Mouse (Mus musculus): ENCODE measurements around the gene 2410131K14Rik. TPM values are rescaled to one million over a fixed set of nuclear protein-coding genes. Genes with fewer than 3 reads are reported as not detected.
A peak's percentile ranks its signal among the peaks of the same experiment; 100 is the strongest.

Gene 2410131K14Rik
- total and polyA plus RNA-seq, 3 experiments, result 8.3 to 10.7 (median 9.5) TPM

DNA sequence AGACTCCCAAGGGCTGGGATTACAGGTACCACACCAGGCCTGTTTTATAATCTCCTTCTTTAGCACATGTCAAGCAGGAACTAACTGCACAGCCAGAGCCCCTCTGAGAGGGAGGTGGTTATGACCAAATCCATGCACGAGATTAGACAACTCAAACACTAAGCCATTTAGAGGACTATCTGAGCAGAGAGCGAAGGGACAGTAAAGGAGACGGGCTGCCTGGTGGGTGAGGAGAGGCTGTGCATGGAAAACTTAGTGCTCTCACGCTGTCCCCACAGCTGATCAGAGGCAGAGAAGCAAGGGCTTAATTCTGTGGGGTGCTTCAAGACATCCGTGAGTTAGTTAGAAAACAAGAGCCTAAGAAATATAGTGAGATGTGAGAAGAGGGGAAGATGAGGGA, 31.0 kb upstream of the 2410131K14Rik start:
- Histone ChIP-seq H3K27me3 (ENCODE audit: control insufficient read depth, insufficient read depth, low read length) (no peaks in the 10 kb centered on the region), H3K79me2 (replicated peaks; ENCODE audit: control insufficient read depth, insufficient read depth, low read length) (no peaks in the 10 kb centered on the region), H3K27ac (peak overlapping the region; percentile 45; the same call in 1 of the 2 replicates), H3K9ac (ENCODE audit: low read depth, low read length) (no peak overlapping the region), H3K4me3 (no peak overlapping the region; the same call in 1 of the 2 replicates), H3K4me1 (ENCODE audit: control insufficient read depth, insufficient read depth, low read length) (no peaks in the 10 kb centered on the region), H3K36me3 (ENCODE audit: control insufficient read depth, insufficient read depth, low read length) (no peaks in the 10 kb centered on the region)
- 36% methylated on average over 5 of the region's 5 CpGs for whole genome bisulfite sequencing
- TF ChIP-seq POLR2A (IDR thresholded peaks at IDR 0.05; ENCODE audit: insufficient read depth, low read depth, low read length), result no peak
- TF ChIP-seq CTCF (IDR thresholded peaks at IDR 0.05), result no peak
- no peak for TF ChIP-seq EP300 (IDR thresholded peaks at IDR 0.05; ENCODE audit: insufficient read depth, low read depth, low read length)
- no peak for DNase-seq
- intact Hi-C loops (cut with DNase I), result no loop called here

DNA sequence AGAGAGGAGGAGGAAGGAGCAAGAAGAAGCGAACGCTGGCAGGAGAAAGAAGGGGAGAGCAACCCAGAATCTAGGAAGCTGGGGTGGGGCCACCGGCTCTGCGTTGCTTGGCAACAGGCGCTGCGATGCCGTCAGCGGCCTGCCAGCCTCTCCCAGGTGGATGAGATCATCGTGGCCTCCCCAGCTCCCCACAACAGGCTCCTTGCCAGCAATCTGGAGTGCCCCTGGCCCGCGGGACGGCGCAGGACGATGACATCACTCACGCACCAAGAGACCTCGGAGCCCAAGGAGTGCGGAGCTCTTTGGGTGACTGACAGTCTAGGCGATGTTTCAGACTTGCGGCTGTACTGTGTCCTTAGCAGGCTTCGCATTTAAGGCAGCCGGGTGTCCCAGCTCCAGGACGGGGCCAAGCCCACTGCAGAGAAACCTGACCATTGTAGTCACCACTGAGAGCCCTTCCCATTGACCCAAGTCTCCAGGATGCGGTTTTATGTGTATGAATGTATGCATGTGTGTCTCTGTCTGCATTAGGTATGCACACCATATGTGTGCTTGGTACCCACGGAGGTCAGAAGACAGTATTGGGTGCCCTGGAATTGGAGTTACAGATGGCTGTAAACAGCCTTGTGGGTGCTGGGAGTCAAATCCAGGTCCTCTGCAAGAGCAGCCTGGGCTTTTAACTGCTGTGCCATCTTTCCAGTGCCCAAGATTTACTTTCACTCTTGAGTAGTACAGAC, 30.4 kb upstream of the 2410131K14Rik start:
- peak overlapping the region; percentile 15; the same call in 1 of the 2 replicates for H3K27ac ChIP-seq
- WGBS, result 7% methylated on average over 24 of the region's 24 CpGs
- TF ChIP-seq POLR2A (IDR thresholded peaks at IDR 0.05; ENCODE audit: insufficient read depth, low read depth, low read length) (no peak), CTCF (IDR thresholded peaks at IDR 0.05) (no peak), EP300 (IDR thresholded peaks at IDR 0.05; ENCODE audit: insufficient read depth, low read depth, low read length) (no peak)
- H3K4me1 ChIP-seq (ENCODE audit: control insufficient read depth, insufficient read depth, low read length), result no peaks in the 10 kb centered on the region
- no peaks in the 10 kb centered on the region for H3K36me3 ChIP-seq (ENCODE audit: control insufficient read depth, insufficient read depth, low read length)
- peak overlapping the region; percentile 23; the same call in 1 of the 2 replicates for H3K4me3 ChIP-seq
- no peak overlapping the region for H3K9ac ChIP-seq (ENCODE audit: low read depth, low read length)
- intact Hi-C loops (cut with DNase I), result no loop called here
- peak; percentile 73 to 81 for DNase-seq
- H3K79me2 ChIP-seq (replicated peaks; ENCODE audit: control insufficient read depth, insufficient read depth, low read length), result no peaks in the 10 kb centered on the region
- H3K27me3 ChIP-seq (ENCODE audit: control insufficient read depth, insufficient read depth, low read length), result no peaks in the 10 kb centered on the region

DNA sequence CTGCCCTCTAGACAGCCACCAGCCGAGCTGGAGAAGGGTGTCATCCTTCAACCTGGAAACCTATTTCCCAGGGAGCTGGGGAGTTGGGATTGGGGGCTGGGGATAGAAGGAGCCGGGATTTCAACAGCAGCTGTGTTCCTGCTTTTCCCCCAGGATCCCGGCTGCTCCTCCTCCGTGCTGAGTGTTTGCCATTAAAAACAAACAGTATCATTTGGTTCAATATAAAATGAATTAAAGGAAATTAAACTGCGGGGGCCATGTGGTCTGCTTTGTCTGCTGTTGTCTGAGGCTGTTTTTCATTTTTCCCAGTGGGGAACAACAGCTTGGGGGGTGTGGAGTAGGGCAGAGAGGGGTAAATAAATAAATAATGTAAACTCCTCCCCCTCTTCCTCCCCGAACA, 27.6 kb upstream of the 2410131K14Rik start:
- H3K79me2 ChIP-seq (replicated peaks; ENCODE audit: control insufficient read depth, insufficient read depth, low read length), result no peaks in the 10 kb centered on the region
- H3K4me1 ChIP-seq (ENCODE audit: control insufficient read depth, insufficient read depth, low read length), result no peaks in the 10 kb centered on the region
- WGBS, result 44% methylated on average over 6 of the region's 6 CpGs
- TF ChIP-seq POLR2A (IDR thresholded peaks at IDR 0.05; ENCODE audit: insufficient read depth, low read depth, low read length), result no peak
- no peak overlapping the region for H3K9ac ChIP-seq (ENCODE audit: low read depth, low read length)
- H3K27me3 ChIP-seq (ENCODE audit: control insufficient read depth, insufficient read depth, low read length), result no peaks in the 10 kb centered on the region
- no peaks in the 10 kb centered on the region for H3K36me3 ChIP-seq (ENCODE audit: control insufficient read depth, insufficient read depth, low read length)
- no peak overlapping the region for H3K4me3 ChIP-seq
- DNase-seq, result peak; percentile 47 to 54
- peak overlapping the region; percentile 45 for H3K27ac ChIP-seq
- intact Hi-C loops (cut with DNase I), result no loop called here

DNA sequence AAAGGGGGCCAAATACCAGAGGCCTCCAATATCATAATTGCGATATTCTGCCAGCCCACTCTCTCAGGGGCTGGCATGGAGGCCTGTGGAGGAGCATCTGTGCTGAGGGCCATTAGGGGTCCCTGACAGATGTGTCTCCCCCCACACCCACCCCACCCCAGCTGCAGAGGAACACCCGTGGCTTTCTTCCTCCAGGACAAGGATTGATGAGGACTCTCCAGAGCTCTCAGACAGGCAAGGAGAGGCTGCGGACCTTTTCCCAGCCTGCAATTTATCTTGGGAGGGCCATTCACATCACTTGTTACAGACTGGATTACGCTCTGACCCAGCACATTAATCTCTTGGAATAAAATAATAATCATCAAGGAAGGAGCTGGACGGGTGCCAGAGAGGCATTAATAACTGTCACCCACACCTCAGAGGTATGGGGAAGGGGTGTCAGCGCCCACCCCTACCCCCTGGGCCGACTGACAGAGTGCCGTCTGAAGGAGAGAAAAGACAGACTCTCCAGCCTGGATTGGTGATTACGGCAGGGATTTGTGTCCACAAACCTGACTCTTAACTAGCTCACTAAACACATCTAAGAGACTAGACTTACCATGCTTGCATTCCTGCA, 21.8 kb upstream of the 2410131K14Rik start:
- no peak overlapping the region for H3K9ac ChIP-seq (ENCODE audit: low read depth, low read length)
- no peaks in the 10 kb centered on the region for H3K4me1 ChIP-seq (ENCODE audit: control insufficient read depth, insufficient read depth, low read length)
- H3K27ac ChIP-seq, result no peak overlapping the region
- DNase-seq, result no peak
- no peaks in the 10 kb centered on the region for H3K79me2 ChIP-seq (replicated peaks; ENCODE audit: control insufficient read depth, insufficient read depth, low read length)
- TF ChIP-seq POLR2A (IDR thresholded peaks at IDR 0.05; ENCODE audit: insufficient read depth, low read depth, low read length) (no peak), CTCF (IDR thresholded peaks at IDR 0.05) (no peak), EP300 (IDR thresholded peaks at IDR 0.05; ENCODE audit: insufficient read depth, low read depth, low read length) (no peak)
- WGBS, result 73% methylated on average over 9 of the region's 9 CpGs
- no peak overlapping the region for H3K4me3 ChIP-seq
- no peaks in the 10 kb centered on the region for H3K27me3 ChIP-seq (ENCODE audit: control insufficient read depth, insufficient read depth, low read length)
- no peaks in the 10 kb centered on the region for H3K36me3 ChIP-seq (ENCODE audit: control insufficient read depth, insufficient read depth, low read length)
- intact Hi-C loops (cut with DNase I), result no loop called here

DNA sequence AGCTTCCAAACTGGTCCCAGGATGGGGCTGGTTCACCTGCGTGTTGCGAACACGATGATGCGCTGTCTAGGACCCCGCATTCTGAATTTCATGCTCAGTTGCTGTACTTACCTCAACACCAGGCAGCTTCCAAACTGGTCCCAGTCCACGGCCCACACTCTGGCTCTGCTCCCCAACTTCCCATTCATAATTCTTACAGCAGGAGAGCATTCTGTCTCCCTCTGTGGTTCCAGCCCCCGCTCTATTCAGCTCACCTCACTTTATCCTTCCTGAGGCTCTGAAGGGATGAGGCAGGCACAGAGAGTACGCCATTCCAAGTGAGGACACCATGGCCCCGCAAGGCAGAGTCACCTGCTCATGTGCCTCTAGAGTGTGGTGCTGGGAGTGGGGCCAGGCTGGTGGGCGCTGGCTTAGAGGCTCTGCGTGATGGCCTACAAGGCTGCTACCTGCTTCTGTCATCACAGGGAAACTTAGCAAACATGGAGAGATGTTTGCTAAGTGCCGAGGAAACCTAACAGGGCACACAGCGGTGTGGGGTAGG, 14.9 kb upstream of the 2410131K14Rik start:
- H3K4me3 ChIP-seq, result no peak overlapping the region
- DNase-seq, result no peak
- no peaks in the 10 kb centered on the region for H3K36me3 ChIP-seq (ENCODE audit: control insufficient read depth, insufficient read depth, low read length)
- no peak overlapping the region for H3K27ac ChIP-seq
- no peaks in the 10 kb centered on the region for H3K79me2 ChIP-seq (replicated peaks; ENCODE audit: control insufficient read depth, insufficient read depth, low read length)
- 94% methylated on average over 13 of the region's 13 CpGs for WGBS
- H3K9ac ChIP-seq (ENCODE audit: low read depth, low read length), result no peak overlapping the region
- intact Hi-C loops (cut with DNase I), result no loop called here
- TF ChIP-seq POLR2A (IDR thresholded peaks at IDR 0.05; ENCODE audit: insufficient read depth, low read depth, low read length) (no peak), CTCF (IDR thresholded peaks at IDR 0.05) (no peak)
- H3K27me3 ChIP-seq (ENCODE audit: control insufficient read depth, insufficient read depth, low read length), result no peaks in the 10 kb centered on the region
- H3K4me1 ChIP-seq (ENCODE audit: control insufficient read depth, insufficient read depth, low read length), result no peaks in the 10 kb centered on the region

DNA sequence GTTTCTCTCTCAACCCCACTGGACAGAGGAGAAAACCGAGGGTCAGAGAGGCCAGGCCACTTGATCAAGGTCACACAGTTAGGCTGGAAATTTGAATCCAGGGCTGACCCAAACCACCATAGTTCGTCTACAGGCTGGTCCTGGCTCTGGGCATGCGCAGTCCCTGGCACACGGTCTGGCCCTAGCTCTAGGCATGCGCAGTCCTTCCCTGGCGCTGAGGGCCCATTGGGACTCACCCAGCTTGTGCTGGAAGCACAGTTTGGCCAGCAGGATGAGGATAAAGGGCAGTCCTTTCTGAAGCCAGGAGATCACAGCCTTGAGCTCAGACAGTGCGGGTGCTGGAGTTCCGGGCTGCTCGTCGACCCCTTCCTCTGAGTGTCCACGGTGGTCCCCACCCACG, 8.1 kb upstream of the 2410131K14Rik start:
- TF ChIP-seq CTCF (IDR thresholded peaks at IDR 0.05) (no peak), POLR2A (IDR thresholded peaks at IDR 0.05; ENCODE audit: insufficient read depth, low read depth, low read length) (no peak), EP300 (IDR thresholded peaks at IDR 0.05; ENCODE audit: insufficient read depth, low read depth, low read length) (no peak)
- H3K36me3 ChIP-seq (ENCODE audit: control insufficient read depth, insufficient read depth, low read length), result no peaks in the 10 kb centered on the region
- H3K79me2 ChIP-seq (replicated peaks; ENCODE audit: control insufficient read depth, insufficient read depth, low read length), result no peaks in the 10 kb centered on the region
- H3K4me1 ChIP-seq (ENCODE audit: control insufficient read depth, insufficient read depth, low read length), result no peaks in the 10 kb centered on the region
- intact Hi-C loops (cut with DNase I), result no loop called here
- DNase-seq, result no peak
- H3K27me3 ChIP-seq (ENCODE audit: control insufficient read depth, insufficient read depth, low read length), result no peaks in the 10 kb centered on the region
- H3K9ac ChIP-seq (ENCODE audit: low read depth, low read length), result no peak overlapping the region
- H3K27ac ChIP-seq, result no peak overlapping the region
- WGBS, result 79% methylated on average over 12 of the region's 12 CpGs
- no peak overlapping the region for H3K4me3 ChIP-seq
